Mouse (Mus musculus) midbrain, embryonic 13.5 days (tissue): ENCODE measurements around the gene Mycn. TPM values are rescaled to one million over a fixed set of nuclear protein-coding genes. Genes with fewer than 3 reads are reported as not detected.

Source experiments
- ATAC-seq: fragments of 200-750 bp; cut with Nextera tagmentation; 2 replicates; pipeline ENCODE4 v1.8.0; 2017; ENCODE audit warnings: mild to moderate bottlenecking, moderate TSS enrichment, moderate library complexity
- H3K27ac ChIP-seq: fragments of 300-500 bp; sonication (generic); 2 replicates; pipeline ENCODE4 v1.5.1; 2015; ENCODE audit warnings: inconsistent platforms, mild to moderate bottlenecking, moderate library complexity
- H3K27me3 ChIP-seq: fragments of 300-500 bp; sonication (generic); 2 replicates; pipeline ENCODE4 v1.6.1; 2015; ENCODE audit warnings: mild to moderate bottlenecking, inconsistent platforms
- H3K36me3 ChIP-seq: fragments of 300-500 bp; sonication (generic); 2 replicates; pipeline ENCODE4 v1.6.1; 2015; ENCODE audit warnings: mild to moderate bottlenecking, inconsistent platforms
- H3K4me1 ChIP-seq: fragments of 300-500 bp; sonication (generic); replicated peaks from 2 replicates; pipeline ENCODE4 v1.6.1; 2015; ENCODE audit warnings: inconsistent platforms
- H3K4me2 ChIP-seq: fragments of 300-500 bp; sonication (generic); replicated peaks from 2 replicates; pipeline ENCODE4 v1.6.1; 2015; ENCODE audit warnings: moderate library complexity, mild to moderate bottlenecking, inconsistent platforms
- H3K4me3 ChIP-seq: fragments of 300-500 bp; sonication (generic); replicated peaks from 2 replicates; pipeline ENCODE4 v1.5.1; 2015; ENCODE audit warnings: mild to moderate bottlenecking, inconsistent platforms
- H3K9ac ChIP-seq: fragments of 300-500 bp; sonication (generic); replicated peaks from 2 replicates; pipeline ENCODE4 v1.6.1; 2015; ENCODE audit warnings: mild to moderate bottlenecking, inconsistent platforms
- H3K9me3 ChIP-seq: fragments of 300-500 bp; sonication (generic); 2 replicates; pipeline ENCODE4 v1.6.1; 2016; ENCODE audit warnings: mild to moderate bottlenecking, inconsistent platforms
- WGBS: fragments of 180-500 bp; shearing (Covaris S2); methylation state at CpG from one replicate; pipeline ENCODE4 v1.1.7; 2015; 5-methylcytosine and 5-hydroxymethylcytosine counted together
- polyA plus RNA-seq: library from polyadenylated mRNA; unstranded; fragments of >200 nt; fragmentation: Nextera tagmentation; extraction: Ambion mirVana; gene quantifications from 2 replicates; pipeline ENCODE4 v1.2.1, GENCODE M21; 2015

The Mycn gene
- polyA plus RNA-seq: 60.7 and 67.1 TPM in 2 replicates

GRCm38 (mm10) chr12:12941661-12942363, at the start of gene Mycn:
Mycn (minus strand) TSS chr12:12941914.
- Histone ChIP-seq H3K4me3 (peak within 1 kb of the TSS; percentile 92), H3K27ac (peak within 1 kb of the TSS; percentile 95), H3K9ac (peak within 1 kb of the TSS; percentile 98), H3K4me2 (peak within 1 kb of the TSS; percentile 97), H3K9me3 (no peaks in the 10 kb centered on the region), H3K27me3 (peaks cover 6% of the 10 kb centered on the region), H3K4me1 (peaks cover 32% of the 10 kb centered on the region), H3K36me3 (peaks cover 12% of the 10 kb centered on the region)
- ATAC-seq: peak; percentile 86
- WGBS: under 1% methylated on average over 37 of the region's 38 CpGs

DNA sequence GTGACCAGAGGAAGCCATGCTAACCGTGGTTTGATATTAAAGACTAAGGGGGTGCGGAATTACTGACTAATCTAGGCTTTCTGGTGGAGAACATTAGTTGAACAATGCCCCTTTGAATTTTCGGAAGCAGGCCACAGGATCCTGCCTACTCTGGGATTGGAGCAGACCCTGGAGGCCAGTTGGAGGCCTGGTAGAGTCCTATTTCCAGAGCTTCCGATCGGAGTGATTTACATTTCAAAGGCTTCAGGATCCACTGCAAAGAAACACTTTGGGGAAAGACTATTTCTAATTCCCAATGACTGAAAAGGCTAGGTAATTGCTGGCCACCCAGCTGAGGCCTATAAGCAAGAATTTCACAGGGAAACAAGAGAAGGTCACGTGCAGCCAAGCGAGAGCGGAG, 45.7 kb upstream of the Mycn start:
- no peak for ATAC-seq
- Histone ChIP-seq H3K36me3 (no peaks in the 10 kb centered on the region), H3K9me3 (no peaks in the 10 kb centered on the region), H3K4me3 (no peak overlapping the region), H3K27me3 (no peaks in the 10 kb centered on the region), H3K27ac (no peak overlapping the region), H3K4me2 (no peak overlapping the region), H3K4me1 (no peaks in the 10 kb centered on the region), H3K9ac (no peak overlapping the region)
- WGBS: 74% methylated on average over 8 of the region's 8 CpGs

DNA sequence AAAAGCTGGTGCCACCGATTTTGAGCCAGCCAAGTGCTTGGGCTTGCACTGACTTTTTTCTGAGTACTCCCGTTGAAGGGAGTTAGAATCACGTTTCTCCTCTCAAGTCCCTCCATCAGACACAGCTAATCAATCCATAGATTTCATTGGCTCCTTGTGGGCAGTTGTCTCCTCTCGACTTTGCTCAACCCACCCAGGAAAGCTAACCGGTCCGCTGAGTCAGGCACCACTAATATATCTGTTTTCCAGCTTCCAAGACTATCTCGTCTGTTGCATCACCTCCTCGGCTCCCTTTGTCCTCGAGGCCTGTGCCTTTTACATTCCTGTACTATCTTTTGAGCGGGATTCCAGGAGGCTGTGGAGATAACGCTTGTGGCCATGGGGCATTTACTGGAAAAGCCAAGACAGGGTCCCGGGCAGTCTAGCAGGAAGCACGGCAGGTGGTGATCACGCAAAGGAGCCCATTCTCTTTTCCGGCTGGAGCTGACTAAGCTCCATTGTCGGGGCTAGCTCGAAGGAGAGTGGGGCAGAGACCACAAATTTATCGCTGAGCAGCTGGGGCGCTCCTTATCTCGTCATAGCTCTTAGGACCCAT, 45.0 kb upstream of the Mycn start:
- 83% methylated on average over 20 of the region's 20 CpGs for WGBS
- Histone ChIP-seq H3K4me1 (no peaks in the 10 kb centered on the region), H3K4me3 (no peak overlapping the region), H3K9me3 (no peaks in the 10 kb centered on the region), H3K27ac (no peak overlapping the region), H3K27me3 (no peaks in the 10 kb centered on the region), H3K4me2 (no peak overlapping the region), H3K36me3 (no peaks in the 10 kb centered on the region), H3K9ac (no peak overlapping the region)
- ATAC-seq: no peak

DNA sequence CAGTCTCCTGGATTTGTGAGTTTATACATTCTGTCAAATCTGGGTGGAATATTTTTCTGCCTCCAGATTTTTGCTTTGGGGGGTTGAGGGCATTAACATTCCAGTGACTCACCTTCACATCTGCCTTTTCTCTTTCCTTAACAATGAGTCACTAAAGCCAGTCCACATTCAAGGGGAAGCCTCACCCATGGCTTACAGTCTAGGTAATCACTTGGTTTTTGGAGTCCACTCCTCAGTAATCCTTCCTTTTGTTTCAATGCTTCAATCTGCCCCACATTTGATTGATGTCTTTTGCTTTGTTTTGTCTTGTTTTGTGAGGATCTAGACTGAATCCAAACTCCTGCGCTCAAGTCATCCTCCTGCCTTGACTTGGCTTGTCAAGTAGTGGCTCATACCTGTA, 41.3 kb upstream of the Mycn start:
- H3K36me3 ChIP-seq: no peaks in the 10 kb centered on the region
- WGBS: 86% methylated on average over 1 of the region's 1 CpGs
- ATAC-seq: no peak
- H3K27ac ChIP-seq: no peak overlapping the region
- no peaks in the 10 kb centered on the region for H3K27me3 ChIP-seq
- H3K4me3 ChIP-seq: no peak overlapping the region
- H3K9ac ChIP-seq: no peak overlapping the region
- H3K4me2 ChIP-seq: no peak overlapping the region
- no peaks in the 10 kb centered on the region for H3K9me3 ChIP-seq
- no peaks in the 10 kb centered on the region for H3K4me1 ChIP-seq

- no peaks in the 10 kb centered on the region for H3K9me3 ChIP-seq
- no peak overlapping the region for H3K4me3 ChIP-seq
- no peak overlapping the region for H3K9ac ChIP-seq
- H3K27ac ChIP-seq: no peak overlapping the region
- H3K4me1 ChIP-seq: no peaks in the 10 kb centered on the region
- H3K36me3 ChIP-seq: no peaks in the 10 kb centered on the region
- 82% methylated on average over 1 of the region's 1 CpGs for WGBS
- ATAC-seq: no peak
- no peaks in the 10 kb centered on the region for H3K27me3 ChIP-seq
- H3K4me2 ChIP-seq: no peak overlapping the region
Observed at GRCm38 (mm10) chr12:12975397-12975796, 33.7 kb upstream of the Mycn start.

DNA sequence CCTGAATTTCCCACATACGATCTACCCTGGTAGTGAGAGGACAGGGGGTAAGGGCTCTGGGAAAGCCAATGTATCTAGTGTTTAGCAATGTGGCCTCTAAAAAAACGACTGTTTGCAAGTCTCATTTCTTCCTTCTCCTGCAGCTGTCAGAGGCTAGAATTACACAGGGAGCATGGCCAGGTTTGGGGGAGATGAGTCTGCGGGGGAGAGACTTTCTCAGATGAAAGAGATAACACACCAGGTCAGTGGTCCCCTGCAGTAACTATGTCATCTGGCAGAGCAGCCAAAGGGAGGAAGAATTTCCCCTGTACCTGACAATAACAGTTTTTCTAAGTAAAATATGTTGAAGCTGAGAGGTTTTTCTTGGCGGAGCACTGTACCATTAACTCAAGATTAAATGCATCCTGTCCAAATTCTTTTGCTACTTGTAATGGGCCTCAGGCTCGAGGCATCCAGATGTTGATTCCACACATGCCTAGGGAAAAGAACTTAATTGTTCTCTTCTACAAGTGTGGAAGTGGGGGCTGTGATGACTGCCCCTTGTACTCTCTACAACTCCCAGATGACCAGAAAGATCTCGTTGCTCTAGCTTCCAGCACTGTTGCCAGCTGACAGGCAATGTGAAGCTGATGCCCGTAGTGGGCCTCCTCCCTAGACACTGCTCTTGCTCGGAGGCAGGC, 31.2 kb upstream of the Mycn start:
- H3K36me3 ChIP-seq: no peaks in the 10 kb centered on the region
- no peak overlapping the region for H3K9ac ChIP-seq
- no peaks in the 10 kb centered on the region for H3K27me3 ChIP-seq
- ATAC-seq: no peak
- H3K4me2 ChIP-seq: no peak overlapping the region
- H3K27ac ChIP-seq: no peak overlapping the region
- WGBS: 65% methylated on average over 8 of the region's 8 CpGs
- no peaks in the 10 kb centered on the region for H3K4me1 ChIP-seq
- H3K9me3 ChIP-seq: no peaks in the 10 kb centered on the region
- H3K4me3 ChIP-seq: no peak overlapping the region

DNA sequence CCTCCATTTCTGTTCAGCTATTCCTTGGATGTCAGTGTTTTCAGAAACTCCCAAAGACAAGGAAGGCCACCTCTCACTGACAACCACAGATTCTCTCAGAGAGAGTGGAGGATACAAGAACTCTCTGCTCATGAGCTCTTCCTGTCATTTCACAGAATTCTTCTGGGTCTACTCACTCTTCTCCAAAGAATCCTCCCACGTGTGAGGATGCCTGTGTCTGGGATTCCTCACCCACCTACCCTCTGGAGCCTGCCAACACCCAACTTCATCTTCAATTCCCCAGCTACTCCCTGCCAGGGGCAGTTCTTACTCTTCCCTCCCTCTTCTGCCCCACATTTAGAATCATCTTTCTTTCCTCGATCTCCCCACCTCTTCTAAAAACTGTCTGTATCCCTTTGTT, 26.2 kb upstream of the Mycn start:
- H3K36me3 ChIP-seq: no peaks in the 10 kb centered on the region
- H3K9me3 ChIP-seq: no peaks in the 10 kb centered on the region
- H3K4me3 ChIP-seq: no peak overlapping the region
- H3K9ac ChIP-seq: no peak overlapping the region
- no peaks in the 10 kb centered on the region for H3K4me1 ChIP-seq
- no peak overlapping the region for H3K27ac ChIP-seq
- 77% methylated on average over 2 of the region's 2 CpGs for WGBS
- no peaks in the 10 kb centered on the region for H3K27me3 ChIP-seq
- ATAC-seq: no peak
- no peak overlapping the region for H3K4me2 ChIP-seq

DNA sequence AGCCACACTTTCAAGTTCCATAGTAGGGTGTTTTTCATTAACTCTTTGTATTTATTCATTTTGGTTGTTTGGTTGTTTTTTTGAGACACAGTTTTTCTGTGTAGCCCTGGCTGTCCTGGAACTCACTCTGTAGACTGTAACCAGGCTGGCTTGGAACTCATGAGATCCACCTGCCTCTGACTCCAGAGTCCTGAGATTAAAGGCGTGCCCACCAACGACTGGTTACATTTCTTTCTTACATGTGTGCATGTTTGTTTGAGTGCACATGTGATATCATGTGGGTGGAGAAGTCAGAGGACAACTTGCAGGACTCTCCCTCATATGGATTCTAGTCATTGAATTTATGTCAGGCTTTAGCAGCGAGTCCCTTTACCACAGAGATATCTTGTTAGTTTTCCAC, 23.1 kb upstream of the Mycn start:
- H3K4me2 ChIP-seq: no peak overlapping the region
- H3K27ac ChIP-seq: no peak overlapping the region
- 98% methylated on average over 3 of the region's 3 CpGs for WGBS
- H3K4me3 ChIP-seq: no peak overlapping the region
- H3K27me3 ChIP-seq: no peaks in the 10 kb centered on the region
- no peaks in the 10 kb centered on the region for H3K9me3 ChIP-seq
- no peak overlapping the region for H3K9ac ChIP-seq
- no peak for ATAC-seq
- no peaks in the 10 kb centered on the region for H3K4me1 ChIP-seq
- no peaks in the 10 kb centered on the region for H3K36me3 ChIP-seq

- H3K9ac ChIP-seq: no peak overlapping the region
- no peaks in the 10 kb centered on the region for H3K36me3 ChIP-seq
- ATAC-seq: no peak
- H3K9me3 ChIP-seq: no peaks in the 10 kb centered on the region
- H3K4me1 ChIP-seq: peaks cover 8% of the 10 kb centered on the region
- peaks cover 6% of the 10 kb centered on the region for H3K27me3 ChIP-seq
- no peak overlapping the region for H3K4me2 ChIP-seq
- WGBS: 91% methylated on average over 4 of the region's 4 CpGs
- H3K27ac ChIP-seq: no peak overlapping the region
- no peak overlapping the region for H3K4me3 ChIP-seq
Observed at GRCm38 (mm10) chr12:12947606-12948005, 5.9 kb upstream of the Mycn start.

- peak overlapping the region; percentile 7; the same call in 1 of the 2 replicates for H3K27ac ChIP-seq
- H3K36me3 ChIP-seq: peaks cover 5% of the 10 kb centered on the region; the same call in 1 of the 2 replicates
- WGBS: 6% methylated on average over 6 of the region's 6 CpGs
- no peaks in the 10 kb centered on the region for H3K9me3 ChIP-seq
- peaks cover 20% of the 10 kb centered on the region for H3K4me1 ChIP-seq
- ATAC-seq: no peak
- H3K4me2 ChIP-seq: peak overlapping the region; percentile 97
- H3K4me3 ChIP-seq: no peak overlapping the region
- H3K27me3 ChIP-seq: peaks cover 6% of the 10 kb centered on the region
- peak overlapping the region; percentile 73 for H3K9ac ChIP-seq
Observed at GRCm38 (mm10) chr12:12943288-12943687, 1.6 kb upstream of the Mycn start.

- peaks cover 5% of the 10 kb centered on the region for H3K36me3 ChIP-seq
- under 1% methylated on average over 47 of the region's 47 CpGs for WGBS
- ATAC-seq: peak; percentile 65
- H3K9me3 ChIP-seq: no peaks in the 10 kb centered on the region
- H3K9ac ChIP-seq: peak overlapping the region; percentile 73
- H3K27ac ChIP-seq: peak overlapping the region; percentile 95
- peak overlapping the region; percentile 92 for H3K4me3 ChIP-seq
- H3K27me3 ChIP-seq: peaks cover 6% of the 10 kb centered on the region
- peaks cover 25% of the 10 kb centered on the region for H3K4me1 ChIP-seq
- peak overlapping the region; percentile 97 for H3K4me2 ChIP-seq
Observed at GRCm38 (mm10) chr12:12942364-12943050, 793 bp upstream of the Mycn start.

- ATAC-seq: peak; percentile 6
Observed at GRCm38 (mm10) chr12:12941129-12941504, 597 bp downstream of the Mycn start.

More at GRCm38 (mm10) chr12:12941129-12941504, 597 bp downstream of the Mycn start:
- Histone ChIP-seq H3K4me3 (peak overlapping the region; percentile 92), H3K27ac (peak overlapping the region; percentile 95), H3K4me1 (peaks cover 37% of the 10 kb centered on the region), H3K4me2 (peak overlapping the region; percentile 97), H3K36me3 (peaks cover 18% of the 10 kb centered on the region), H3K27me3 (peaks cover 6% of the 10 kb centered on the region), H3K9ac (peak overlapping the region; percentile 98), H3K9me3 (no peaks in the 10 kb centered on the region)
- under 1% methylated on average over 20 of the region's 20 CpGs for WGBS
